Mouse (Mus musculus) embryo, embryonic 11 days (tissue): ENCODE measurements around the gene Prss36.
"Not testable (repeated sequence)": the region's sequence is repeated elsewhere in the genome, so short reads cannot be mapped to it uniquely, and the experiment has no call there.

ENCODE experiments used
- DNase-seq: peaks from one replicate; pipeline ENCODE4 v3.0.0-alpha.2; 2015

Prss36 gene

DNA sequence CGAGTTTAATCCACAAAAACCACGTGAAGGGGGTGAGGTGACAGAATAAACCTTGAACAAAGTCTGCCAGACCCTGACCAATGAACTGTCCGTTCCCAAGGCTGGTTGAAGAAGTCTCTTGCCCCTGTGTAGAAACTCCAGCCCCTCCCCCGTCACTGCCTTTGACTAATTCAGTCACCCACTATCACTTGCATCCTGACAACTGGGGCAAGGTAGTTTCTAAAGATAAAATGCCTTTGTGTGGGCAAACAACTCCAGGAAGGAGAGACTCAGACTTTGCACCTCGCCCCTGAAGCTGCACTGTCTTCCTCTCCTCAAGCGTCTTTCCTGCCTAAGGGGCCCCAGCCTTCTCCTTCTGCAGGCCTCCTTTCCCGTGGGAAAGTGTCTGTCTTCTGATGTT, 46.5 kb downstream of the Prss36 start:
- DNase-seq: no peak

- DNase-seq: no peak
Observed at GRCm38 (mm10) chr7:127898179-127898956, 48.2 kb downstream of the Prss36 start.

DNA sequence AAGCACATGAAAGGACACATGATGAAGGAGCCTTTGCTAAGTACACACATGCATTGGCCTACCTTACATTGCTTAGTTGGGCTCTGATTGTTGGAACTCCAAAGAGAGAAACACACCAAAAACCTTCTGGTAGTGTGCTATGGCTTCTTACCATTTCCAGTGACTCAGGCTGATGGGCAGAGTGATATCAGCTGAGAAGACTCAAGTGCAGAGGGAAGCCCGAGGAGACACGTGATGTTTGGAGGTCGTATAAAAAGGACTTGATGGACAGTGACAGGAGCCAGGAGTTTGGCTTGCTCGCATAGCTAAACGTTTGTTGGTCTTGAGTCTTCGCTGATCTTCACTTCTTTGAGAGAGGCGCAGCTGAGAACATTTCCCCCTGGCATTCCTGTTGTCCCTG, 49.0 kb downstream of the Prss36 start:
- DNase-seq: no peak

GRCm38 (mm10) chr7:127896384-127896783, 50.1 kb downstream of the Prss36 start:
- DNase-seq: peak; percentile 64

GRCm38 (mm10) chr7:127895891-127896290, 50.6 kb downstream of the Prss36 start:
- not testable (repeated sequence) for DNase-seq

DNA sequence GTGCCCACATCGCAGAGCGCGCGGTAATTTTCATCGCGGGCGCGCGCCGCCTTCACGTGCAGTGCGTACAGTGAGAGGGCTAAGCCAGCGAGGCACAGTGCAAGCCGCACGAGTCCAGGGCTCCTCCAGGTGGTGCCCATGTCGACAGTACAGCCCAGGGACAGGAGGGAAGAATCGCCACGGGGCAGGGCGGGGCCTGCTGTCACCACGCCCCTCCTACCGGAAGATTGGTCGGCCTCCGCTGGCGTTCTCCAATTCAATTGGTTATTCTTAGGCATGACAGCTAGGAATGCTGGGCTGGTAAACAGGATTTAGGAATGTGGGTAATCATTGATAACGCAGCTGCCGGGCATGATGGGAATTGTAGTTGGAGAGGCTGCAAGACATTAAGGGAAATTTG, 51.1 kb downstream of the Prss36 start, which contains the start of the genes Gm21974 and Vkorc1:
Gm21974 (minus strand) TSS at position 13 of the 400 bp plus-strand sequence.
Vkorc1 (minus strand) TSS at position 176 of the 400 bp plus-strand sequence.
- peak; percentile 95 for DNase-seq

GRCm38 (mm10) chr7:127894480-127894879, 52.0 kb downstream of the Prss36 start:
- DNase-seq: no peak

DNA sequence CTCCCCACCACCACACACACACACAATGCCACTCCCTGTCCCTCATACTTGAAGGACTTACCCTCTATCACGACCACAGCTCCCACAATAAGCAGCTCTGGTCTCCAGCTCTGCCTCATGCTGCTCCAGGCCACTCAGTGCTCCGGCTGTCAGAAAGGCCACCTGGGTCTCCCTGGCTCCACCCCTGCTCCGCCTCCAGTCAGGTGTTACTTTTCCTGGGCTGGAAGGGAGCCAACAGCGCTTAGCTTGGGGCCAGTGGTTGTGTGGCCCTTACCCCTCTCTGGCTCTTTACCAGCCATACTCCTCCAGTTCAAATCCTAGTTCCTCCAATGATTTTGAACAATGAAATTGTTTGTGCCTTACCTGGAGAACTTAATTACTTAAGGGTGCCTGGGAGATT, 55.7 kb downstream of the Prss36 start, which contains the start of gene Prss53:
Prss53 (minus strand) TSS at position 173 of the 400 bp plus-strand sequence.
- DNase-seq: no peak

- DNase-seq: no peak
Observed at GRCm38 (mm10) chr7:127888821-127889220, 57.7 kb downstream of the Prss36 start.

DNA sequence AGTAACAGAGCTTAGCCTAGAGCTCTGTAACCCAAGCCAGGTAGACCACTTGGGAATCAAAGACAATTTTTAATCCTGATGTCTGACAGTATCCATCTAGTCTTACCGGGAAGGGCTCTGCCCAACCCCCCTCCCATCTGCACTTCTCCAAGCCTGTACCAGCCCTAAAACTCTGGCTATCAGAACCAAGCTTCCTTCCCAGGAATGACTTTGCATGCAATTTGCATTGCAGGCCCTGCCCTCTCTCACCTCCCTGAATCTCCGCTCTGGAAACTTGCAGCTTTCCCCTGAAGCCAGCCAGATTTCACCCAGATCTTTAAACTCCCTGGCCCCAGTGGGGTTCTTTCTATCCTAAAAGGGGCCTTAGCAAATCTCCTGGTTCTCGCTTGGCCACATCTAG, 58.7 kb downstream of the Prss36 start:
- no peak for DNase-seq

GRCm38 (mm10) chr7:127887191-127887590, 59.3 kb downstream of the Prss36 start:
- no peak for DNase-seq

DNA sequence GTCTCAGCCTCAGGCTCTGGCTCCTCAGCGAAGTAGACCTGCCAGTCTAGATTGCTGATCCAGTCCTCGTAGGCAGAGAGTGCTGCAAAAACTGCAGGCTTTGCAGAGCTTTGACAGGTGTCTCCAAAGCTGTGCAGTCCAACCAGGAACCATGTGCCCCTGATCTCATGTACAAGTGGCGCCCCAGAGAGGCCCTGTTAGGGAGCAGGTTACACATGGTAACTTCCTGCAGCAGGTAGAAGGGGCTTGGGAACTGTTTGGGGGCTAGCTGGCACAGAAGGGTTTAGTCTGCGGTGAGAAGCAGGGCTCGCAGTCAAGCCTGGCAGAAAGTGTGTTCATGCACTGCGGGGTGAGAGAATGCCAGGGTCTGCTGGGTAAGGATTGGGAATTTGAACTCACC, 60.0 kb downstream of the Prss36 start:
- no peak for DNase-seq

- no peak for DNase-seq
Observed at GRCm38 (mm10) chr7:127885951-127886350, 60.6 kb downstream of the Prss36 start.
